Mouse (Mus musculus) lung, postnatal 0 days (tissue): Measurements from ENCODE around the gene Ddr2. TPM values are rescaled to one million over a fixed set of nuclear protein-coding genes. Genes with fewer than 3 reads are reported as not detected.

Experiments
- ATAC-seq: fragments of 200-750 bp; cut with Nextera tagmentation; 2 replicates; pipeline ENCODE4 v1.8.0; 2017; ENCODE audit warnings: moderate library complexity
- DNase-seq: peaks from one replicate; pipeline ENCODE4 v3.0.0-alpha.2; 2016; ENCODE audit warnings: low spot score
- H3K27ac ChIP-seq: fragments of 300-500 bp; sonication (generic); 2 replicates; pipeline ENCODE4 v1.5.1; 2014; ENCODE audit warnings: antibody characterized with exemption, mild to moderate bottlenecking, low read length, mixed read lengths
- H3K27me3 ChIP-seq: fragments of 300-500 bp; sonication (generic); replicated peaks from 2 replicates; pipeline ENCODE4 v1.6.1; 2014; ENCODE audit warnings: low read length, mixed read lengths; ENCODE audit not compliant: insufficient read depth
- H3K36me3 ChIP-seq: fragments of 300-500 bp; sonication (generic); 2 replicates; pipeline ENCODE4 v1.6.1; 2014; ENCODE audit warnings: low read length, mixed read lengths; ENCODE audit not compliant: insufficient read depth
- H3K4me1 ChIP-seq: fragments of 300-500 bp; sonication (generic); 2 replicates; pipeline ENCODE4 v1.6.1; 2014; ENCODE audit warnings: antibody characterized with exemption, low read depth, low read length, mixed read lengths; ENCODE audit not compliant: insufficient read depth
- H3K4me2 ChIP-seq: fragments of 300-500 bp; sonication (generic); replicated peaks from 2 replicates; pipeline ENCODE4 v1.6.1; 2014; ENCODE audit warnings: low read depth, mild to moderate bottlenecking, low read length, moderate library complexity, mixed read lengths
- H3K4me3 ChIP-seq: fragments of 300-500 bp; sonication (generic); 2 replicates; pipeline ENCODE4 v1.5.1; 2014; ENCODE audit warnings: low read depth, low read length
- H3K9ac ChIP-seq: fragments of 300-500 bp; sonication (generic); replicated peaks from 2 replicates; pipeline ENCODE4 v1.6.1; 2014; ENCODE audit warnings: low read depth, mild to moderate bottlenecking
- H3K9me3 ChIP-seq: fragments of 300-500 bp; sonication (generic); 2 replicates; pipeline ENCODE4 v1.6.1; 2016; ENCODE audit warnings: low read length, mixed read lengths
- CTCF ChIP-seq: IDR thresholded peaks from 2 replicates; pipeline ENCODE4 v1.5.1; 2016; ENCODE audit warnings: antibody characterized with exemption, mild to moderate bottlenecking
- EP300 ChIP-seq: IDR thresholded peaks from 2 replicates; pipeline ENCODE4 v1.6.1; 2016; ENCODE audit warnings: antibody characterized with exemption, mild to moderate bottlenecking, control low read depth
- WGBS: fragments of 180-500 bp; shearing (Covaris S2); extraction: QIAGEN DNeasy Blood & Tissue Kit; methylation state at CpG from one replicate; pipeline ENCODE4 v1.1.7; 2014; 5-methylcytosine and 5-hydroxymethylcytosine counted together
- polyA plus RNA-seq: library from polyadenylated mRNA; unstranded; fragments of >200 nt; fragmentation: Nextera tagmentation; extraction: Ambion mirVana; gene quantifications from 2 replicates; pipeline ENCODE4 v1.2.1, GENCODE M21; 2015

Gene Ddr2
- polyA plus RNA-seq, 1 experiment from 2014 or later: 20.6 TPM

- Histone ChIP-seq H3K4me3 (no peak overlapping the region), H3K4me1 (no peaks in the 10 kb centered on the region), H3K9me3 (no peaks in the 10 kb centered on the region), H3K9ac (no peak overlapping the region), H3K36me3 (peaks cover 9% of the 10 kb centered on the region; the same call in 1 of the 2 replicates), H3K27me3 (no peaks in the 10 kb centered on the region), H3K27ac (no peak overlapping the region), H3K4me2 (no peak overlapping the region)
- WGBS: 94% methylated on average over 5 of the region's 5 CpGs
- ATAC-seq: no peak
- TF ChIP-seq EP300 (no peak), CTCF (no peak)
- DNase-seq: no peak
These were observed 31.1 kb upstream of the Ddr2 start for GRCm38 (mm10) chr1:170141626-170142025.

GRCm38 (mm10) chr1:170136351-170137009, 25.9 kb upstream of the Ddr2 start:
- Histone ChIP-seq H3K4me1 (no peaks in the 10 kb centered on the region), H3K9me3 (no peaks in the 10 kb centered on the region), H3K4me2 (no peak overlapping the region), H3K9ac (no peak overlapping the region), H3K36me3 (0 out of 2 replicates have a peak, but pooled peaks cover 5% of the 10 kb centered on the region), H3K27me3 (no peaks in the 10 kb centered on the region), H3K27ac (0 out of 2 replicates have a peak overlapping the region, but pooled peaks have one; percentile 27), H3K4me3 (no peak overlapping the region)
- DNase-seq: peak; percentile 95
- TF ChIP-seq CTCF: peak; percentile 89
- TF ChIP-seq EP300: no peak
- peak; percentile 90 for ATAC-seq
- WGBS: 10% methylated on average over 7 of the region's 7 CpGs

- Histone ChIP-seq H3K4me2 (no peak overlapping the region), H3K9ac (no peak overlapping the region), H3K36me3 (no peaks in the 10 kb centered on the region), H3K9me3 (no peaks in the 10 kb centered on the region), H3K27me3 (no peaks in the 10 kb centered on the region), H3K4me3 (no peak overlapping the region), H3K4me1 (no peaks in the 10 kb centered on the region), H3K27ac (no peak overlapping the region)
- ATAC-seq: no peak
- WGBS: 78% methylated on average over 8 of the region's 8 CpGs
- no peak for TF ChIP-seq CTCF
- no peak for TF ChIP-seq EP300
- no peak for DNase-seq
These were observed 23.7 kb upstream of the Ddr2 start for GRCm38 (mm10) chr1:170134264-170134663.

- 31% methylated on average over 3 of the region's 3 CpGs for WGBS
- TF ChIP-seq CTCF (no peak), EP300 (no peak)
- DNase-seq (no peak), ATAC-seq (no peak)
- H3K27ac ChIP-seq: no peak overlapping the region
- no peaks in the 10 kb centered on the region for H3K27me3 ChIP-seq
- H3K36me3 ChIP-seq: no peaks in the 10 kb centered on the region
- no peaks in the 10 kb centered on the region for H3K9me3 ChIP-seq
- H3K4me1 ChIP-seq: no peaks in the 10 kb centered on the region
- no peak overlapping the region for H3K9ac ChIP-seq
- no peak overlapping the region for H3K4me2 ChIP-seq
- H3K4me3 ChIP-seq: no peak overlapping the region
These were observed 20.4 kb upstream of the Ddr2 start for GRCm38 (mm10) chr1:170130962-170131361.

- TF ChIP-seq EP300: no peak
- no peak for TF ChIP-seq CTCF
- no peak overlapping the region for H3K9ac ChIP-seq
- 81% methylated on average over 2 of the region's 2 CpGs for WGBS
- no peak overlapping the region for H3K4me3 ChIP-seq
- no peak overlapping the region for H3K4me2 ChIP-seq
- ATAC-seq: no peak
- no peaks in the 10 kb centered on the region for H3K27me3 ChIP-seq
- DNase-seq: no peak
- no peak overlapping the region for H3K27ac ChIP-seq
- H3K9me3 ChIP-seq: no peaks in the 10 kb centered on the region
- H3K36me3 ChIP-seq: no peaks in the 10 kb centered on the region
- no peaks in the 10 kb centered on the region for H3K4me1 ChIP-seq
These were observed 14.1 kb upstream of the Ddr2 start for GRCm38 (mm10) chr1:170124644-170125043.

GRCm38 (mm10) chr1:170113616-170114015, 3.1 kb upstream of the Ddr2 start:
- no peak overlapping the region for H3K27ac ChIP-seq
- ATAC-seq (no peak), DNase-seq (no peak)
- no peaks in the 10 kb centered on the region for H3K4me1 ChIP-seq
- no peaks in the 10 kb centered on the region for H3K9me3 ChIP-seq
- H3K36me3 ChIP-seq: no peaks in the 10 kb centered on the region
- no peak overlapping the region for H3K4me3 ChIP-seq
- H3K27me3 ChIP-seq: no peaks in the 10 kb centered on the region
- TF ChIP-seq EP300 (no peak), CTCF (no peak)
- H3K4me2 ChIP-seq: no peak overlapping the region
- WGBS: 71% methylated on average over 6 of the region's 6 CpGs
- no peak overlapping the region for H3K9ac ChIP-seq

- no peaks in the 10 kb centered on the region for H3K27me3 ChIP-seq
- H3K4me3 ChIP-seq: no peak overlapping the region
- H3K4me2 ChIP-seq: no peak overlapping the region
- 84% methylated on average over 10 of the region's 10 CpGs for WGBS
- no peaks in the 10 kb centered on the region for H3K36me3 ChIP-seq
- H3K9me3 ChIP-seq: no peaks in the 10 kb centered on the region
- ATAC-seq: no peak
- H3K27ac ChIP-seq: no peak overlapping the region
- H3K4me1 ChIP-seq: no peaks in the 10 kb centered on the region
- H3K9ac ChIP-seq: no peak overlapping the region
- TF ChIP-seq CTCF: no peak
- TF ChIP-seq EP300: no peak
- DNase-seq: no peak
These were observed 1.7 kb upstream of the Ddr2 start for GRCm38 (mm10) chr1:170112261-170112660.
